Mouse (Mus musculus) olfactory bulb, adult 2 months (tissue): ENCODE measurements around the gene Dag1.

Experiments used
- CTCF ChIP-seq: fragments of 200-500 bp; IDR thresholded peaks from 2 replicates; pipeline ENCODE4 v1.5.1; 2012; ENCODE audit warnings: low read depth, mild to moderate bottlenecking, low read length, moderate library complexity; ENCODE audit not compliant: insufficient read depth
- POLR2A ChIP-seq: fragments of 200-500 bp; IDR thresholded peaks from 2 replicates; pipeline ENCODE4 v1.6.1; 2012; ENCODE audit warnings: mild to moderate bottlenecking, low read depth, low read length, moderate library complexity; ENCODE audit not compliant: insufficient read depth

DNA sequence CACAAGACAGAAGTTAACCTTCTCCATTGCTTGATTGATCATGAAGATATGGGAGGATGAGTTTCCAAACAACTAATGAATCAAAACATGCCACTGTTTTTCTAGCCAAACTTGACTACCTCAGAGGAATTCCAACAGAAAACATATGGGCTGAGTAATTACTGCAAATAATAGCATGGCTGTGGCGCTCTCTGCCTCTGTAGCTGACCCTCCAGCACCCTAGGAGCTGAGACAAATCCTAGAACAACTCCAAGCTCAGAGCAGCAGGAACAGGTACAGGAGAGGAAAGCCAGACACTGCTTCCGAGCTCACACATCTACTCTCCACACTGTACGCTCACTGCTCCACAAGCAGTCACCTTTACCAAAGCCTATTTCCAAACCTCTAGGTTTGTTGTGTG is 24.9 kb downstream of the Dag1 start:
- TF ChIP-seq CTCF (no peak), POLR2A (no peak)
